Mouse (Mus musculus) megakaryocyte, embryonic 14.5 days (primary cell): Measurements from ENCODE around the gene Rasgef1c. TPM values are rescaled to one million over a fixed set of nuclear protein-coding genes. Genes with fewer than 3 reads are reported as not detected.

Experiments
- H3K27me3 ChIP-seq: replicated peaks from 2 replicates; pipeline ENCODE3; 2012; ENCODE audit warnings: inconsistent platforms
- H3K36me3 ChIP-seq: replicated peaks from 2 replicates; pipeline ENCODE3; 2012; ENCODE audit warnings: low read length, inconsistent platforms, mixed read lengths
- H3K4me1 ChIP-seq: 2 replicates; pipeline ENCODE4 v1.6.1; 2012; ENCODE audit warnings: inconsistent platforms
- H3K4me3 ChIP-seq: replicated peaks from 2 replicates; pipeline ENCODE3; 2012; ENCODE audit warnings: moderate library complexity, mild to moderate bottlenecking, inconsistent platforms
- H3K9me3 ChIP-seq: 2 replicates; pipeline ENCODE4 v1.6.1; 2012; ENCODE audit warnings: inconsistent platforms
- FLI1 ChIP-seq: IDR thresholded peaks from 2 replicates; pipeline ENCODE4 v1.6.1; 2012; ENCODE audit warnings: low read length, inconsistent platforms, mixed read lengths
- GATA1 ChIP-seq: IDR thresholded peaks from 3 replicates; pipeline ENCODE4 v1.6.1; 2012; ENCODE audit warnings: mixed read lengths, low read length, inconsistent platforms, borderline replicate concordance
- polyA plus RNA-seq: library from polyadenylated mRNA; stranded (reverse); fragments of >175 nt; gene quantifications from 2 replicates; pipeline ENCODE4 v1.2.3, GENCODE M21; 2012; ENCODE audit warnings: low replicate concordance; ENCODE audit not compliant: insufficient read depth

The Rasgef1c gene
- polyA plus RNA-seq, 1 experiment, result not detected

DNA sequence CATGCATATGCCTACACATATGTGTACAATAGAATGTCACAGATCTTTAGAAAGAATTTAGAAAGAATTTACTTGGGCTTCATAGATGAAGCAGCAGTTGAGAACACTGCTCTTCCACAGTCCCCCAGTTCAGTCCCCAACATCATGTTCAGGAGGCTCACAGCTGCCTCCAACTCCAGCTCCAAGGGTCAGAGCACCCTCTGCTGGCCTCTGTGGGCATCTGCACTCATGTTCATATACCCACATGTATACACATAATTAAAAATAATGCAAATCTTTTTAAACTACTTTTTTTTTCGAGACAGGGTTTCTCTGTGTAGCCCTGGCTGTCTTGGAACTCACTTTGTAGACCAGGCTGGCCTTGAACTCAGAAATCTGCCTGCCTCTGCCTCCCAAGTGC, 73.0 kb downstream of the Rasgef1c start:
- no peak for TF ChIP-seq FLI1
- no peak for TF ChIP-seq GATA1
- Histone ChIP-seq H3K4me3 (no peak overlapping the region), H3K9me3 (peaks cover 19% of the 10 kb centered on the region), H3K36me3 (no peaks in the 10 kb centered on the region), H3K4me1 (peaks cover 3% of the 10 kb centered on the region), H3K27me3 (peaks cover 29% of the 10 kb centered on the region)

DNA sequence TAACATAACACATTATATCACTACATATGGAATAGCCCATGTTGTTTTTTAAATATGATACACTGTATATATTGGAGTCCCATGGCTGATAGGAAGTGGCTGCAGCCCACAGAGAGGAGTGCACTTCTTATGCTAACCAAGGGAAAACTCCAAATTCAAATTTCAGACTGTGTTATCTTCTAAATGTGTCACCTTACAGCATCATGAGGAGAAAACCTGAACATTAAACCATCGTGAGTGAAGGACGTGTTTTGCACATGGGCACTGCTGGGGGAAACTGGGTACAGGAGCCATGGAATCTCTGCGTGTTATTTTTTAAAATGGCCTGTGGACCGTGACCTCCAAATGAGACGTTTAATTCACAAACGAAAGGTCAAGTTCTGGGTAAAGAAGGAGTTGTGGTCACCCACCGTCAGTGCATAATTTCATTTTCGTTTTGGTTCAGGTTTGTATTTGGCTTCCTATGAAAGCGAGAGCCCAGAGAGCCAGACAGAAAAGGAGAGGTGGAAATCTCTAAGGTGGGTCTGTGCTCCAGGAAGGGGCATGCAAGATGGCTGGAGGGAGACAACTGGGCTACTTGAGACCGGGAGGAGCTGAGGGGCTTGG, 76.4 kb downstream of the Rasgef1c start:
- Histone ChIP-seq H3K27me3 (peaks cover 10% of the 10 kb centered on the region), H3K36me3 (no peaks in the 10 kb centered on the region), H3K4me1 (peaks cover 34% of the 10 kb centered on the region), H3K4me3 (no peak overlapping the region), H3K9me3 (peaks cover 10% of the 10 kb centered on the region)
- no peak for TF ChIP-seq GATA1
- TF ChIP-seq FLI1, result no peak

DNA sequence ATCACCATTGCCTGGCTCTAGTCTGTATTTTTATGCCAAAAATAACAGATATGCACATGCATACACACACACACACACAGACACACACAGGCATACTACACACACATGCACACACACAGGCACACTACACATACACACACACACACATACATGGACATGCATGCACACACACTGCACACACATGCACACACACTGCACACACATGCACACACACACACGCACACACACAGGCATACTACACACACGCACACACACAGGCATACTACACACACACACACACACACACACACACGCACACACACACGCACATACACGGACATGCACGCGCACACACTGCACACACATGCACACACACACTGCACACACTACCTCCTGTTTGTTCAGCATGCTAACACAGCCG, 77.3 kb downstream of the Rasgef1c start:
- peaks cover 10% of the 10 kb centered on the region for H3K27me3 ChIP-seq
- H3K4me3 ChIP-seq, result no peak overlapping the region
- H3K9me3 ChIP-seq, result peaks cover 4% of the 10 kb centered on the region; the same call in 1 of the 2 replicates
- no peak for TF ChIP-seq GATA1
- peaks cover 41% of the 10 kb centered on the region for H3K4me1 ChIP-seq
- H3K36me3 ChIP-seq, result no peaks in the 10 kb centered on the region

- TF ChIP-seq GATA1 (no peak), FLI1 (no peak)
- Histone ChIP-seq H3K4me1 (peaks cover 52% of the 10 kb centered on the region), H3K36me3 (no peaks in the 10 kb centered on the region), H3K4me3 (no peak overlapping the region), H3K9me3 (no peaks in the 10 kb centered on the region), H3K27me3 (peaks cover 10% of the 10 kb centered on the region)
Observed at GRCm38 (mm10) chr11:49980681-49981235, 79.1 kb downstream of the Rasgef1c start.

DNA sequence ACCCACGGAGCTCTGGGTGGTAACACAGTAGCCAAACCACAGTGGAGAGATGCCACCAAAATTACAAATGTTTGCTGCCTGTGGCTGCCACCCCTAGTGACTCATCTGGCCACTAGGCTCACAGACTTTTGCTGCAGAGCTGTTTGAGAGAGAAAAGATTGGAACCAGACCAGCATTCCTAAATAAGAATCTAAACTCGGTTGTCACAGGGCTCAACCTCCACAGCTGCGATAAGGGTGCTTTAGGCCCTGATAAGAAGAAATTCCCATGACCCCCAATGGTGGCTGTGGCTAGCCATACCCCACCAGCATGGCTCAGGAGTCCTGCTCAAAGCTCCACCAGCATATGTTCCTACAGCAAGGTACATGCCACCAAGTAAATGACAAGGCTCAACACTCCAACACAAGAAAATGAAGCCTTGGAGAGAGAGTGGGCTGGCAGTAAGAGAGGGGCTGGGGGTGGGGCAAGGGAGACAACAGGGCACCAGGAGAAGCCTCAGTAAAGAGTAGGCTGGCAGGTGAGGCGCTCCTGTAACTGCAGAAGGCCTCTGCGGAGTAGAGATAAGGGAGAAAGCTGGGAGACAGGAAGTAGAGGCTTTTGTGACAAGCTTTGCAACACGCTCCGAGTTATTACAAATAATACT, 79.8 kb downstream of the Rasgef1c start:
- Histone ChIP-seq H3K9me3 (no peaks in the 10 kb centered on the region), H3K4me3 (no peak overlapping the region), H3K36me3 (no peaks in the 10 kb centered on the region), H3K27me3 (peaks cover 10% of the 10 kb centered on the region), H3K4me1 (peaks cover 55% of the 10 kb centered on the region)
- TF ChIP-seq GATA1 (no peak), FLI1 (no peak)

DNA sequence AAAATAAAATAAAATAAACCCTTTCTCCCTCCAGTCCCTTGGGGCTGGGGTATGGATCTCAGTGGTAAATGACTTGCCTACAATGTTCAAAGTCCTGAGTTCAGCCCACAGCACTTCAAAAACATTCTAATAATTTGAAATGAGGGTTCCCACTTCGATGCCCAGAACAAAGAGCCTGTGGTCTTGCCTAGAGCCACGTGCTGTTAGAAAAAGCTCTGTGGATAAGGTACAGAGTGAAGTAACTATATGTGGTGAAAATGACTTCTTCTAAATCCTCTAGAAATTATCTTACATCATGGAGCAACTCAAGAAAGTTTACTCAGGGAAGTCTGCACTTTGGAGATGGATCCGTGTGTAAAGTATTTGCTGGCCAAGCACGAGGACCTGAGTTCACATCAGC, 80.5 kb downstream of the Rasgef1c start:
- H3K36me3 ChIP-seq, result no peaks in the 10 kb centered on the region
- TF ChIP-seq FLI1 (no peak), GATA1 (no peak)
- H3K9me3 ChIP-seq, result no peaks in the 10 kb centered on the region
- no peak overlapping the region for H3K4me3 ChIP-seq
- peaks cover 55% of the 10 kb centered on the region for H3K4me1 ChIP-seq
- H3K27me3 ChIP-seq, result peaks cover 10% of the 10 kb centered on the region

DNA sequence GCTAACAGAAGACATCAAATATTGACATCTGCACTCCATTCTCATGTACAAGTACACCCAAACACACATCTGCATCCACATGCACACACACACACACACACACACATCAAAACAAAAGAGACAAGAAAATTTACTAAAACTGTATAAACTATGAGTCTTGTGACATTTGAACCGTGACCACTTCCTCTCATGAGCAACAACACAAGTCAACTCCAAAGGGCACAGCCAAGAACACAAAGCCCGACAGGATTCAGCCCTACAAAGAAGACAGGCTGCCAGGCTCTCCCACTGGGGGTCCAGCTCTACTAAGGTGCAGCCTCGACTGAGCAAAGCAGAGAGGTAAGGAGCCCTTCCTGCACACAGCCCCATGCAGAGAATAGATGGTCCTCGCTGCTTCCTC, 81.2 kb downstream of the Rasgef1c start:
- no peaks in the 10 kb centered on the region for H3K9me3 ChIP-seq
- no peak overlapping the region for H3K4me3 ChIP-seq
- TF ChIP-seq FLI1 (no peak), GATA1 (no peak)
- H3K4me1 ChIP-seq, result peaks cover 55% of the 10 kb centered on the region
- H3K27me3 ChIP-seq, result peaks cover 8% of the 10 kb centered on the region
- H3K36me3 ChIP-seq, result no peaks in the 10 kb centered on the region

DNA sequence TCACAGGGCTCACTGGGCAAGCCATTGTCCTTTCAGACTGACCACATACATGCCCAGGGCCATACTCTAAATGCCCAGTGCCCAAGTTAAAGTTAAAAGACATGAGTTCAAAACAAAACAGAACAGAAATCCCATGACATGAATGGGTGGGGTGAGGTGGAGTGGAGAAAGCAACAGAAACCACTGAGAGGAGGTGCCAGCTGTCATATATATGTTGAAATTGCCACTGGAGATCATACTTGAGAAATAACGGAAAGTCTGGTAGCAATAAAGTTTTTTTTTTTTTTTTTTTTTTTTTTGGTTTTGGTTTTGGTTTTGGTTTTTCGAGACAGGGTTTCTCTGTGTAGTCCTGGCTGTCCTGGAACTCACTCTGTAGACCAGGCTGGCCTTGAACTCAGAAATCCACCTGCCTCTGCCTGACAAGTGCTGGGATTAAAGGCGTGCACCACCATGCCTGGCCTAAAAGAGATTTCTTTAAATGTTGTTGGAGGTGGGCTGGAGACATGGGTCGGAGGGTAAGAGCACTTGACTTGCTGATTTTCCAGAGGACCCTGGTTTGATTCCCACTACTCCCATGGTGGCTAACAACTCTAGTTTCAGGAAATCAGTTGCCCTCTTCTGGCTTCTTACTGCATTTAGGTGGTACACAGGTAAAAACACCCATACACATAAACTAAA, 82.4 kb downstream of the Rasgef1c start:
- TF ChIP-seq GATA1 (no peak), FLI1 (no peak)
- Histone ChIP-seq H3K27me3 (peaks cover 8% of the 10 kb centered on the region), H3K9me3 (no peaks in the 10 kb centered on the region), H3K4me3 (peak overlapping the region; percentile 6), H3K36me3 (no peaks in the 10 kb centered on the region), H3K4me1 (peaks cover 55% of the 10 kb centered on the region)

GRCm38 (mm10) chr11:49985009-49985408, 83.4 kb downstream of the Rasgef1c start:
- Histone ChIP-seq H3K9me3 (no peaks in the 10 kb centered on the region), H3K4me3 (no peak overlapping the region), H3K4me1 (peaks cover 58% of the 10 kb centered on the region), H3K36me3 (no peaks in the 10 kb centered on the region), H3K27me3 (no peaks in the 10 kb centered on the region)
- TF ChIP-seq GATA1 (no peak), FLI1 (no peak)

DNA sequence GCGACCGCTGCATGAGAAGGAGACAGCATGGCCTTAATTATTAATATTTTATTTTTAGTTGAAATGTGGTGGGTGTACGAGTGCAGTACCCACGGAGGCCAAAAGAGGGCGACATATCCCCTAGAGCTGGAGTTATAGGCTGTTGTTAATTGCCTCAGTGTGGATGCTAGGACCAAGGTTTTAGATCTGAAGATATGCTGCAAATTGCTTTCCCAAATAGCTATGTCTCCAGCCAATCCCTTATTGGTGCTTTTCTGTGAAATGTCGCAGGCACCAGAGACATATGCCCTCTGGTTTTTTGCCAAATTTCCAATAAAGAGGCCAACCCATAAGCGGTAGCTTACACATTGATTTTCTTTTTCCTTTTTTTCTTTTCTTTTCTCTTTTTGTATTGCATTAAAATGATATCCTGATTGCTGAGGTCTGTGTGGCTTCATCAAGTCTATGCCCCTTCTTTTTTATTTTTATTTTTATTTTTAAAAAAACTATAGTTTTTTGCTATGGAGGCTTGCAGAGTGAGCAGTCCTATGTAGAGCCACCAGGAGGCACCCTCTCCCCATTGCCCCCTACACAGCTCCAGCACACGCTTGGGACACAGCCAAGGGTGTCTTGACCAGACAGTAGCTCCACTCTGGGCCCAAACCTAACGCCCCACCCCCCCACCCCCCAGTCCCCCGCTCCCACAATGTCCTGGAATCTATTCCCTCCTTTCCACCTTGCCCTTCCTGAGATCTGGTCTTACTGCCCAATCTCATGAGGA, 84.8 kb downstream of the Rasgef1c start:
- Histone ChIP-seq H3K27me3 (no peaks in the 10 kb centered on the region), H3K4me1 (peaks cover 47% of the 10 kb centered on the region), H3K4me3 (no peak overlapping the region), H3K36me3 (no peaks in the 10 kb centered on the region), H3K9me3 (no peaks in the 10 kb centered on the region)
- TF ChIP-seq GATA1 (peak; percentile 10; the same call in 1 of the 3 replicates), FLI1 (no peak)
